Mouse (Mus musculus) lung, adult 2 months (tissue): Measurements from ENCODE around the gene Klhl2. TPM values are rescaled to one million over a fixed set of nuclear protein-coding genes. Genes with fewer than 3 reads are reported as not detected.

Source experiments
- DNase-seq: peaks from one replicate; pipeline ENCODE4 v3.0.0; 2022
- H3K4me1 ChIP-seq: fragments of 200-500 bp; 2 replicates; pipeline ENCODE4 v1.6.1; 2011; ENCODE audit warnings: low read length; ENCODE audit not compliant: control insufficient read depth, insufficient read depth
- H3K4me3 ChIP-seq: fragments of 200-500 bp; replicated peaks from 2 replicates; pipeline ENCODE3; 2011; ENCODE audit warnings: low read depth, mild to moderate bottlenecking, control low read depth, low read length; ENCODE audit errors: extremely low read depth
- CTCF ChIP-seq: fragments of 200-500 bp; IDR thresholded peaks from 2 replicates; pipeline ENCODE4 v1.5.1; 2011; ENCODE audit warnings: mild to moderate bottlenecking, low read length, control low read depth; ENCODE audit not compliant: insufficient read depth
- POLR2A ChIP-seq: fragments of 200-500 bp; IDR thresholded peaks from 2 replicates; pipeline ENCODE4 v1.6.1; 2011; ENCODE audit warnings: low read depth, mild to moderate bottlenecking, control low read depth, low read length, borderline replicate concordance; ENCODE audit errors: extremely low read depth
- WGBS: fragments of 180-500 bp; shearing (Covaris S2); methylation state at CpG from one replicate; pipeline ENCODE4 v1.1.7; 2018; 5-methylcytosine and 5-hydroxymethylcytosine counted together
- polyA plus RNA-seq: library from polyadenylated mRNA; depleted of rRNA; stranded (reverse); fragments of >200 nt; gene quantifications from 2 replicates; pipeline ENCODE4 v1.2.3, GENCODE M21; 2012

The Klhl2 gene
- polyA plus RNA-seq, 1 experiment: 13.7 TPM

GRCm38 (mm10) chr8:64761430-64761829 lies 88.4 kb downstream of the Klhl2 start:
- Histone ChIP-seq H3K4me1 (peaks cover 3% of the 10 kb centered on the region; the same call in 1 of the 2 replicates), H3K4me3 (no peak overlapping the region)
- no peak for DNase-seq
- 54% methylated on average over 8 of the region's 8 CpGs for WGBS
- TF ChIP-seq CTCF (peak; percentile 74; the same call in 1 of the 2 replicates), POLR2A (no peak)

DNA sequence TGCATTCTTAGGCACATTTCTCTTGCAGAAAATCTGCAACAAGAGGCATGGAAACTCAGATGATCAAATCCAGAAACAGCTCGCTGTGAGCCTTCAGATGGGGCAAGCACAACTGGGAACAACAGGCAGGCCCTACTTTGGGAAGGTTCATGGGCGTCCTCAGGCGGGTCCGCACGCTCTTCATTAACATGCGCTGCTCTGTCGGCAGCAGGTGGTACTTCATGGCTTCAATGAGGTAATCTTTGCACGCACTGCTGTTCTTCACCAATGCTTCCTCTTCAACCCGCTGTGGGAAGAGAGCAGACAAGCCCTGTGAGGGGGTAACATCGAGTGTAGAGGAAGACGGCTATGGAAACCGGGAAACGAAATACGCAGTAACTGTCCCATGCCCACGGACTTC lies 91.9 kb downstream of the Klhl2 start:
- H3K4me3 ChIP-seq: no peak overlapping the region
- WGBS: 94% methylated on average over 15 of the region's 15 CpGs
- no peak for DNase-seq
- TF ChIP-seq CTCF: no peak
- no peak for TF ChIP-seq POLR2A
- no peaks in the 10 kb centered on the region for H3K4me1 ChIP-seq

- TF ChIP-seq POLR2A: no peak
- no peak for TF ChIP-seq CTCF
- no peak for DNase-seq
- 61% methylated on average over 10 of the region's 10 CpGs for WGBS
Measured at GRCm38 (mm10) chr8:64746215-64747058, 103.4 kb downstream of the Klhl2 start.

GRCm38 (mm10) chr8:64740547-64741211 lies 109.1 kb downstream of the Klhl2 start:
- no peak overlapping the region for H3K4me3 ChIP-seq
- no peaks in the 10 kb centered on the region for H3K4me1 ChIP-seq
- TF ChIP-seq POLR2A (no peak), CTCF (no peak)
- DNase-seq: no peak
- 91% methylated on average over 13 of the region's 13 CpGs for WGBS

More at GRCm38 (mm10) chr8:64746215-64747058, 103.4 kb downstream of the Klhl2 start:
- no peak overlapping the region for H3K4me3 ChIP-seq
- H3K4me1 ChIP-seq: no peaks in the 10 kb centered on the region

DNA sequence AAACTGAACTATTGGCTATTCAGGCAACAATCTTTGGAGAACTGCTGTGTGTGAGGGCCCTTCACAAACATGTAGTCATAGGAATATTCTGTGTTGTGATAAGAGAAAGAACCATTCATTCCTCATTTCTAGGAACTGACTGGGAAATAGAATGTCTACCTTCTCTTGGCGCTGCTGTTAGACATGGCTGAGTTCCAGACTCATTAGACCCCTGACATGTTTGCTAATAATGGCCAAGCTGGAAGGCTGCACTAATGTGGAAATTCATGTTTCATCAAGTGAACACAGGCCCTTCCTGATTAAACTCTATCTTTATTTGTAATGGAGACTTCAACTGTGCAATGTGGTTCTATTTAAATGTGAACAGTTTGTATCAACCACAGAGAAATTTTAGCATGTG lies 110.9 kb downstream of the Klhl2 start:
- DNase-seq: no peak
- H3K4me1 ChIP-seq: no peaks in the 10 kb centered on the region
- TF ChIP-seq POLR2A (no peak), CTCF (no peak)
- 47% methylated on average over 1 of the region's 1 CpGs for WGBS
- H3K4me3 ChIP-seq: no peak overlapping the region

DNA sequence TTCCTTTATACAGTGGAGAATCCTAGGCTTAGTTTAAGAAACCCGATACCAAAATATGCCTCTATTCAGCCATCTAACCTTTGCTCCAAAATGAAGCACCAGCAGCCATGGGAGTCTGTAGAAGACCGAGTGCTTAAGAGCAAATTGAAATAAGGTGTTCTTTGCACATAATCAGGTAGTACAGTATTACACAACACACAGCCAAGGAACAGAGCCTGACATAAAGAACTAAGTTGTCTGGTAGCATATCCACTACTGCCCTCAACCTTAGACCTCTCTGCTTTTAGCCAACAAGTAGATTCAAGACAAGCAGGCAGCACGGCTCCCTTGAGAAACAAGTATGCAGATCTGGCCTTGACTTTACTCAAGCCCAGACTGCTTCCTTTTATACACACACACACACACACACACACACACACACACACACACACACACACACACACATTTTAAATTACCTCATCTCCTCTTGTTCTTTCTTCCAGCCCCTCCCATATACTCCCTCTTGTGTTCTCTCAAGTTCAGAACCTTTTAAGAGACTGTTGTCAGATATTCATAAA lies 113.0 kb downstream of the Klhl2 start:
- Histone ChIP-seq H3K4me3 (no peak overlapping the region), H3K4me1 (peaks cover 3% of the 10 kb centered on the region; the same call in 1 of the 2 replicates)
- no peak for TF ChIP-seq POLR2A
- no peak for DNase-seq
- WGBS: 70% methylated on average over 3 of the region's 3 CpGs

DNA sequence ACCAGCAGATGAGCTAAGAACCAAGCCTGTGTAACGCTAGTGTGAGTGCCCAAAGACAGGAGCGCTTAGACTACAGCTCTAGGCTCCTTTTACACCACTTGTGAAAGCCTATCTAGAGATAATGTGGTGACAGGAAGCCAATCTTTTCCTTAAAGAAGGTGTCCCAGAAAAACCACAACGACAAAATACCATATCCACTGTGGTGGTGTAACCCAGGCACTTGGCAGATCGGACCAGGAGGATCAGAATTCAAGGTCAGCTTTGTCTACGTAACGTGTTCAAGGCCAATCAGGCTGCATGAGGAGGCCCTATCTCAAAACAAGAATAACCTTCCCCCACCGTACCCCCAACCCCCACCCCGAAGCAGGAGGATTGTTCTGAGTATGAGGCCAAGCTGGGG lies 114.7 kb downstream of the Klhl2 start:
- no peak for DNase-seq
- TF ChIP-seq POLR2A (no peak), CTCF (no peak)
- H3K4me1 ChIP-seq: peaks cover 3% of the 10 kb centered on the region; the same call in 1 of the 2 replicates
- WGBS: 86% methylated on average over 8 of the region's 8 CpGs
- H3K4me3 ChIP-seq: no peak overlapping the region

DNA sequence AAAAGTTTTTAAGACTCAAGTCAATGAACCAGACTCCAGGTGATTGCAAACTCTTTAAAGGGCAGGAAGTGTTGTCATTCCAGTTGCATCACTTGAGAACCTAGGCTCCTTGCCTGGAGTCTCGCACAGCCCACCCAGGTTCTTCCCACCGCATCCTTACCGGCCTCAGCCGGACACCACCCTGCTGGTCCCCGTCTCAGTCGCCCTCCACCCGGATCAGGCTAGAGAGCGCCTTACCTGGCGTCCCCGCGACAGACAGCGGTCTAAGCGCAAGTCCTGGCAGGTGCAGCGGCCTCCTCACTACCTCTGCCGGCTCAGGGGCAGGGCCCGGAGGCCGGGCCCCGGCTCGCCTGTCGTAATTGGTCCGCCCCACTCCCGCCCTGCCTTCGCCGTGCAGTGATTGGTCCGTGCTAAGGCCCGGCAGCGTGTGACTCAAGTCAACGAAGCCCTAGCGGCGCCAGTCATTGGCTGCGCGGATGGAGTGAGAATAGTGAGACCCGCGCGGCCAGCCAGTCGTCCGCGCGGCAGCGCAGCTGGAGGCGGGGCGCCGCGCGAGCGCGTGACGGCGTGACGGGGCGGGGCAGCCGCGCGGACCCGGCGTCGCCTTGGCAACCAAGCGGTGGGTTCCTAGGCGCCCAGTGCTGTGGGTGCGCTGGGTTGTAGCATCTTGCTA lies 116.4 kb downstream of the Klhl2 start, which contains the start of gene Msmo1:
Msmo1 (minus strand) TSS at position 522 of the 673 bp plus-strand sequence.
- no peak for TF ChIP-seq CTCF
- peak; percentile 87 for TF ChIP-seq POLR2A
- Histone ChIP-seq H3K4me3 (peak within 1 kb of the TSS; percentile 82), H3K4me1 (peaks cover 3% of the 10 kb centered on the region; the same call in 1 of the 2 replicates)
- under 1% methylated on average over 60 of the region's 60 CpGs for WGBS
- DNase-seq: peak; percentile 93

- TF ChIP-seq POLR2A (no peak), CTCF (no peak)
- WGBS: 7% methylated on average over 9 of the region's 9 CpGs
- DNase-seq: no peak
- Histone ChIP-seq H3K4me1 (peaks cover 3% of the 10 kb centered on the region; the same call in 1 of the 2 replicates), H3K4me3 (peak overlapping the region; percentile 82)
Measured at GRCm38 (mm10) chr8:64732596-64732995, 117.2 kb downstream of the Klhl2 start.
